Mouse (Mus musculus) intestine, embryonic 14.5 days (tissue): ENCODE measurements at regions not wholly inside any gene's neighbourhood (a gene's known extent, or its start where the extent isn't known, plus 50 kb on each side); places are given as distances from the start of the nearest gene placed in this dataset.
A peak's percentile ranks its signal among the peaks of the same experiment; 100 is the strongest.

ENCODE experiments used
- ATAC-seq: fragments of 200-750 bp; cut with Nextera tagmentation; replicated peaks from 2 replicates; pipeline ENCODE4 v1.8.0; 2017; ENCODE audit warnings: low read depth, moderate number of reproducible peaks, moderate TSS enrichment, moderate library complexity; ENCODE audit not compliant: low FRiP score, low TSS enrichment
- DNase-seq: peaks from one replicate; pipeline ENCODE4 v3.0.0-alpha.2; 2018; ENCODE audit warnings: low spot score
- H3K27ac ChIP-seq: fragments of 300-500 bp; sonication (generic); 2 replicates; pipeline ENCODE4 v1.5.1; 2014; ENCODE audit warnings: low read depth, mild to moderate bottlenecking, control low read depth
- H3K27me3 ChIP-seq: fragments of 300-500 bp; sonication (generic); replicated peaks from 2 replicates; pipeline ENCODE4 v1.6.1; 2014; ENCODE audit warnings: low read length, control low read depth; ENCODE audit not compliant: control insufficient read depth, insufficient read depth
- H3K36me3 ChIP-seq: fragments of 300-500 bp; sonication (generic); 2 replicates; pipeline ENCODE4 v1.6.1; 2014; ENCODE audit warnings: low read length, control low read depth; ENCODE audit not compliant: control insufficient read depth, insufficient read depth
- H3K4me1 ChIP-seq: fragments of 300-500 bp; sonication (generic); replicated peaks from 2 replicates; pipeline ENCODE4 v1.6.1; 2014; ENCODE audit warnings: low read length, control low read depth, mixed read lengths; ENCODE audit not compliant: control insufficient read depth, insufficient read depth
- H3K4me2 ChIP-seq: fragments of 300-500 bp; sonication (generic); 2 replicates; pipeline ENCODE4 v1.6.1; 2014; ENCODE audit warnings: low read length
- H3K4me3 ChIP-seq: fragments of 300-500 bp; sonication (generic); 2 replicates; pipeline ENCODE4 v1.5.1; 2014; ENCODE audit warnings: low read depth, low read length, control low read depth, mixed read lengths
- H3K9ac ChIP-seq: fragments of 300-500 bp; sonication (generic); 2 replicates; pipeline ENCODE4 v1.6.1; 2014; ENCODE audit warnings: mild to moderate bottlenecking, low read length
- H3K9me3 ChIP-seq: fragments of 300-500 bp; sonication (generic); 2 replicates; pipeline ENCODE4 v1.6.1; 2016; ENCODE audit warnings: low read length, control low read depth; ENCODE audit not compliant: control insufficient read depth
- WGBS: fragments of 180-500 bp; shearing (Covaris S2); extraction: QIAGEN DNeasy Blood & Tissue Kit; methylation state at CpG from one replicate; pipeline ENCODE4 v1.1.7; 2014; 5-methylcytosine and 5-hydroxymethylcytosine counted together

DNA sequence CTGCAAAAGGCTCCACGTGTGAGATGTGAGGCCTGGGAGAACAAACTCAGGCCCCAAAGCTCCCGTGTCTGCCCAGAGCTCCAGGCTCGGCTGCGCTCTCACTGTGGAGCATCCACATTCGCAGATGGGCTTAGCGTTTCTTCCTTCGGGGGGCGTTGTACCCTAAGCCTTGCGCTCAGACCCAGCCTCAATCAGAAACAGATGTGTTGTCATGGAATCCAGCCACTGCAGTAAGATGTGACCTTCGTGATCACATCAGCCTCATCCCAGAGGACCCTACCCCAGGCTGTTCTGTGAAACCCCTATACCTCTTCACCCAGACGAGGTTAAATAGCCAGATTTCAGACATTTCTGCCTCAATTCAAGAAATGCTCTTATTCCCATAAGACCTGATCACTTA, 260.1 kb downstream of the Cxcl12 start:
- DNase-seq = no peak
- no peak for ATAC-seq
- H3K9ac ChIP-seq = no peak overlapping the region
- H3K27ac ChIP-seq = peak overlapping the region; percentile 7; the same call in 1 of the 2 replicates
- H3K4me1 ChIP-seq = peaks cover 23% of the 10 kb centered on the region
- H3K9me3 ChIP-seq = no peaks in the 10 kb centered on the region
- WGBS = 75% methylated on average over 11 of the region's 11 CpGs
- no peak overlapping the region for H3K4me2 ChIP-seq
- H3K27me3 ChIP-seq = no peaks in the 10 kb centered on the region
- no peaks in the 10 kb centered on the region for H3K36me3 ChIP-seq
- H3K4me3 ChIP-seq = no peak overlapping the region

DNA sequence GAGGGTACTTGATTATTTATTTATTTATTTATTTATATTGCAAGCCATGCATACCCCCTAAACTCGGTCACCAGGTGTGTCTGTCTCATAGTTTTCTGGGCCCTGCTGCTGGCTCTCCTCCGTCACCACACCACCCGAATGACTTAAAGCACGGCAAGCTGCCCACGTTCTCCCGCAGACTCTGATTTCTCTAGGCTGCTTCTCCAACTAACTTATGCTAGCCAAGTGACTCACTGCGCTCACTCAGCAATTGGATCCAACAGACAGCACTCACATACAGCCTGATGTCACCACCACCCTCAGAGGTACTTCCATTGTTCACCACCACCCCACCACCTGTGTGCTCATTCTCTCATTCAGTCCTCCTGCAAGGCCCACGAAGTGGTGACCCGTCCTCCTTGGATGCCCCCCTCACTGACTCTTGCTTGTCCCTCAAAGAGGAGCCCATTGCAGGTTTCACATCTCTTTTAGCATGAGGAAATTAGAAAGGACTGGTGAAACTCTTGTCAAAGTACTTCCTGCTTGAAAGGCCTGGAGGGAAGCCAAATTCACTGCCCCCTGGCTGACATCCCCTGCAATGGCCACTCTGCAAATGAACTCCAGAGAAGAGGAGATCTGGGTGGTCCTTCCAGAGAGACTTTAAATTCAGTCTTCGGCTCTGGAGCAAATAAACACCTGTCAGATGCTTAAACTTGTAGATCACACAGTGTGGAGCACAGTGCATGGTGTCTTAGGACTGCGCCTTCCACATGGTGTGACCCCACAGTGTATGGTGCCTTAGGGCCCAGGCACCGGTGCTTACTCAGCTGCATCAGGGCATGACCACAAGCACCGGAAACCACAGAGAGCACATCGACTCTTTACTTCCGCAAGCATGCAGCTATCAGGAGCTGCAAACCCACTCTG, 262.8 kb downstream of the Cxcl12 start:
- Histone ChIP-seq H3K9me3 (no peaks in the 10 kb centered on the region), H3K36me3 (no peaks in the 10 kb centered on the region), H3K4me1 (peaks cover 23% of the 10 kb centered on the region), H3K4me3 (no peak overlapping the region), H3K9ac (no peak overlapping the region), H3K27me3 (no peaks in the 10 kb centered on the region), H3K4me2 (no peak overlapping the region), H3K27ac (no peak overlapping the region)
- ATAC-seq = 0 out of 2 replicates have a peak, but pooled peaks have one; percentile 36
- 67% methylated on average over 15 of the region's 15 CpGs for WGBS
- DNase-seq = peak; percentile 65

DNA sequence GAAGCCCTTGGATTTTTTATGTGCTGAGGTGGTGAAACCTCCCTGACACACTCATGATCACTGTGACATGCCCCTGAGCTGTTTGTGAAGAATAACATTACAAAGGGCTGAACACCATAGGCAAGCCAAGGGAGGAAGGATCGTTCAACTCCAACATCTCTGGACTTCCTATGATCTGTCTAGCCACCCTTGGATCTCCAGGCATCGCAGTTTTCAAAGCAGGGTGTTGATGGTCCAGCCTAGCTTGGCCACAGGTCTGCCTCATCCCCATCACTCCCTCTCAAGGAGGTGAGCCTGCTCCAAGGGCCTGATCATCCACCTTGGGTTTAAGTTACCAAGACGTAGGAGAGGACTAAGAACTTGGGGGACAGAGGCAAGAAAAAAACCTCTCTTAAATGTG, 268.5 kb downstream of the Cxcl12 start:
- Histone ChIP-seq H3K27me3 (no peaks in the 10 kb centered on the region), H3K27ac (no peak overlapping the region), H3K4me1 (peaks cover 1% of the 10 kb centered on the region; the same call in 1 of the 2 replicates), H3K4me2 (no peak overlapping the region), H3K4me3 (no peak overlapping the region), H3K9me3 (no peaks in the 10 kb centered on the region), H3K9ac (no peak overlapping the region), H3K36me3 (no peaks in the 10 kb centered on the region)
- WGBS = 89% methylated on average over 3 of the region's 3 CpGs
- no peak for DNase-seq
- no peak for ATAC-seq

DNA sequence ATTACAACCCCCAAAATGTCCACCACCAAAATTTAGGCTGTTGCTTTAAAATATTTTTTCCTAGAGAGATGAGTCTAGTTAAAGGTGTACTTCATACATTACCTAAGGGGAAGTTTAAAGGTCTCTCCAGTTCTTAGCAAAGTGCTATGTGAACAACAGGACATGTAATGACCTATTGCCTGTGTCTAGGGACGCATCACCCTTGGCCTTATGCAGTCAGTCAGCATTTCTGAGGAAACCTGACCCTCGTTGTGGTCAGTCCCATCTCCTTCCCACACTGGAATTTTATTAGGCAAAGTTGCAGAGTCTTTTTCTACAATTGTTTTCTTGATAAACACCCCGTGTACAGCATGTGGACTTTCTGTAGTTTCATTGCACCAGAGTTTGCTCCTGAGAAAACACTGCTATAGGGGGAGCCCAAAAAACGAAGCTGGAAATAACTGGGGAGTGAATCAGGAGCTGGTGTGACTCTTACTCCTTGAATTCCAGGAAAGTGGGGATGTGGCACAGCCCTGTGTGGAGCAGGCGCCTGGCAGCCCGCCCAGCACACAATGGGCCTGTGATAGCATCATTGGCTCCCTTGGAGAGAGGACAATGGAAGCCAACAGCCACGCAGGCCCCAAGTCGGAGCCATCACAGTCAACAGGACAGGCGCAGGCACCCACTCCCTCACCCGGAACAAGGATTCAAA, 269.2 kb downstream of the Cxcl12 start:
- no peak overlapping the region for H3K4me2 ChIP-seq
- no peak overlapping the region for H3K4me3 ChIP-seq
- no peaks in the 10 kb centered on the region for H3K27me3 ChIP-seq
- ATAC-seq = no peak
- H3K27ac ChIP-seq = no peak overlapping the region
- H3K36me3 ChIP-seq = no peaks in the 10 kb centered on the region
- no peak for DNase-seq
- no peak overlapping the region for H3K9ac ChIP-seq
- WGBS = 75% methylated on average over 10 of the region's 10 CpGs
- H3K4me1 ChIP-seq = no peaks in the 10 kb centered on the region
- H3K9me3 ChIP-seq = no peaks in the 10 kb centered on the region

DNA sequence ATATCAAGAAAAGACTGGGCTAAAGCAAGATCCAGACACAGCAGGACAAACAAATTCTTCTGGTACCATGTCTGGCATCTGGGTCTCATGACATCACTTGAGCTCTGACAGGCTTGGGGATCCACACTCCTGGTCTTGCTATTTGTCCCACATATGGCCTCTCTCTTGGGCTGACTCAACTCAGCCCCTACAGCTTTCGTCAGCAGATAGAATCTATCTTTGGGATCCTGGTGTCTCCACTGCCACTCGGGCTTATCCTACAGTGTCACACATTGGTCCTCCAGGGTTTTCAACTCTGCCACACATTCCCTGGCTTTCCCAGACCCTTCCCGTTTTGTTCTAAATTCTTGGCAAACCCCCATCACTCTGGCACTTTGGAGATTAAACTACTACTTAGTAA, 280.3 kb downstream of the Cxcl12 start:
- no peaks in the 10 kb centered on the region for H3K27me3 ChIP-seq
- no peak overlapping the region for H3K4me3 ChIP-seq
- no peak for ATAC-seq
- no peak for DNase-seq
- H3K4me1 ChIP-seq = no peaks in the 10 kb centered on the region
- no peak overlapping the region for H3K4me2 ChIP-seq
- no peak overlapping the region for H3K27ac ChIP-seq
- no peaks in the 10 kb centered on the region for H3K36me3 ChIP-seq
- H3K9ac ChIP-seq = no peak overlapping the region
- no peaks in the 10 kb centered on the region for H3K9me3 ChIP-seq
- 78% methylated on average over 3 of the region's 3 CpGs for WGBS

DNA sequence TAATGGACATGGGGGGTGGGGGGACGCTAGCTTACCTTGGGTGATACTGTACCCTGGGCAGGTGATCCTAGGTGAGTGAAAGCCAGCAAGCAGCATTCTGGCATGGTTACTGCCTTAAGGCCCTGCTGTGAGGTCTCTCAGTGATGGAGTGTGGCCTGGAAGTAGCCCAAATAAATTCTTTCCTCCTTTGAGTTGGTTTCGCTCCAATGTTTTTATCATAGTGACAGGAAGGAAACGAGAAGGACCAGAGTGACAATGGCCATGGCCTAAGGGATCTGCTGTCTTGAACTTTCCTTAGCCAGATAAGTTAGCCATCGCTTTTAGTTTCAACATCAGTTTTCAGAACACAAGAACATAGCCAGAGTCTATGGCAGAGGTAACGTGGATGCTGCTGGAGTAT, 282.7 kb downstream of the Cxcl12 start:
- ATAC-seq (no peak), DNase-seq (no peak)
- Histone ChIP-seq H3K4me3 (no peak overlapping the region), H3K27ac (no peak overlapping the region), H3K27me3 (no peaks in the 10 kb centered on the region), H3K9ac (no peak overlapping the region), H3K4me2 (no peak overlapping the region), H3K4me1 (no peaks in the 10 kb centered on the region), H3K36me3 (no peaks in the 10 kb centered on the region), H3K9me3 (no peaks in the 10 kb centered on the region)
- 74% methylated on average over 5 of the region's 5 CpGs for WGBS

DNA sequence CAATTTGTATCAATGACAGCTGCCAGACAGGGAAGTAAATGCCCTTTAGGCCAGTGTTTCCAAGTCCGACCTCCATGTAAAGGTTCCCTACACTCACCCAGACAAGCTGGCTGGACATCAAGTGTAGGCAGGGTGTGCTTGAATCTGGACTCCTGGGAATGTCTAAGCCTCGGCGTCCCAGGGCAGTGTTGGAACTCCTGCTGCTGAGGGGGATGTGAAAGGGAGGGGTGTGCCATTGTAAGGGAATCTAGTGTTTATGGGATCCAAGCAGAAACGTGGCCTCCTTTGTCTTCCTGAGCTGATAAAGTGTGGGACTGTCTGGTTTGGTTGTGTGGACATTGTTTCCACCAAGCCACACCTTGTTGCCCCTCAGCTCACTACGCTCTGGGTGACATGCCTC, 291.9 kb downstream of the Cxcl12 start:
- 47% methylated on average over 5 of the region's 5 CpGs for WGBS
- Histone ChIP-seq H3K4me3 (no peak overlapping the region), H3K4me2 (no peak overlapping the region), H3K9ac (no peak overlapping the region), H3K4me1 (no peaks in the 10 kb centered on the region), H3K27ac (no peak overlapping the region), H3K9me3 (no peaks in the 10 kb centered on the region), H3K27me3 (no peaks in the 10 kb centered on the region), H3K36me3 (no peaks in the 10 kb centered on the region)
- DNase-seq = no peak
- no peak for ATAC-seq

DNA sequence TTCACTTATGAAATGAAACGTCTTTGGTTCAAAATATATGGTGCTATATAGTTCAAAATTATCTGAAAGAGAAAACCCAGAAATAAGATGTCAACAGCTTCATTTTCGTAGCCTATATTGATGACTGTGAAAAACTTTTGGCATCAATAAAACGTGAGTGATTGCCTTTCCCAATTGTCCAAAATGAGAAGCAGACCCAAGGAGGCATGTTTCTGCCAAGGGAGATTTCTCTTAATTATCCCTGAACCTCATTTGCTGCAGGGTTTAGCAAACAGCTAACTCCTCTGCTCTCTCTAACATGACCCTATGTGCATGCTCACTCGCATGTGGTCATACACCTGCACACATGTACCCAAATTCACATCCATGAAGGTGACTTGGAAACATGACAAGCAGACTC, 296.8 kb downstream of the Cxcl12 start:
- Histone ChIP-seq H3K4me3 (no peak overlapping the region), H3K4me1 (no peaks in the 10 kb centered on the region), H3K27me3 (no peaks in the 10 kb centered on the region), H3K9ac (no peak overlapping the region), H3K27ac (no peak overlapping the region), H3K36me3 (no peaks in the 10 kb centered on the region), H3K4me2 (no peak overlapping the region), H3K9me3 (no peaks in the 10 kb centered on the region)
- ATAC-seq = no peak
- WGBS = 85% methylated on average over 4 of the region's 4 CpGs
- no peak for DNase-seq
